10 mouse cellular contexts compared by ENCODE assay signal in genomic region chr6:122784866-122785265, GRCm38 (mm10). TPM values are rescaled to one million over a fixed set of nuclear protein-coding genes. Genes with fewer than 3 reads are reported as not detected.
DNase-seq lines count a peak whose midpoint lies in the region; TF ChIP-seq lines count a peak whose summit lies in the region.
"Had no signal": no experiment of that assay in that cellular context is flagged by ENCODE, and none has a peak within 500 bp of the region (broad histone marks: within the 10 kb centered on the region; RNA-seq: fewer than 3 reads in every experiment).

No protein-coding gene starts in this region.

- H3K27me3 ChIP-seq in E14TG2a.4 (ENCODE audit: insufficient read depth, low read length) = no peaks in the 10 kb centered on the region

- H3K4me1 ChIP-seq in E14TG2a.4 (replicated peaks; ENCODE audit: low read depth, low read length) = peaks cover 85% of the 10 kb centered on the region
- no peaks in the 10 kb centered on the region for H3K4me1 ChIP-seq in embryonic fibroblast, embryonic 13.5 days (ENCODE audit: control insufficient read depth, insufficient read depth, low read length)

- no peak for TF ChIP-seq POLR2A in embryonic fibroblast, embryonic 13.5 days (IDR thresholded peaks at IDR 0.05; ENCODE audit: low read depth, low read length)

- no peaks in the 10 kb centered on the region for H3K36me3 ChIP-seq in E14TG2a.4 (ENCODE audit: insufficient read depth, low read length)
- H3K36me3 ChIP-seq: heart, embryonic 10.5 days had no signal

- no peak overlapping the region for H3K27ac ChIP-seq in embryonic fibroblast, embryonic 13.5 days (ENCODE audit: insufficient read depth, low read length)
- H3K27ac ChIP-seq: heart, embryonic 10.5 days had no signal

- peak; percentile 54 to 58 for DNase-seq in cerebellum, adult 18-20 months
- no peak for DNase-seq in cerebellum, adult 8-10 months
- DNase-seq in left cerebral cortex, postnatal 4 days = peak; percentile 25
- no peak for DNase-seq in left cerebral cortex, adult 18-20 months (ENCODE audit: low spot score in 2 of 2)
- DNase-seq in Muller cell, postnatal 12 days (ENCODE audit: inconsistent ontology term) = no peak
- no peak for DNase-seq in ovary, adult 18-20 months (ENCODE audit: low spot score)
- DNase-seq: kidney, adult 8-10 months had no signal

- no peak overlapping the region for H3K4me3 ChIP-seq in E14TG2a.4 (replicated peaks; ENCODE audit: low read length)
- no peak overlapping the region for H3K4me3 ChIP-seq in embryonic fibroblast, embryonic 13.5 days (ENCODE audit: insufficient read depth, low read length)
- H3K4me3 ChIP-seq: heart, embryonic 10.5 days had no signal

- peak; percentile 73 for TF ChIP-seq CTCF in E14TG2a.4 (conservative IDR thresholded peaks at IDR 0.05; ENCODE audit: low read length)
- TF ChIP-seq CTCF in embryonic fibroblast, embryonic 13.5 days (IDR thresholded peaks at IDR 0.05; ENCODE audit: borderline replicate concordance, insufficient read depth, low read length) = peak; percentile 62; the same call in 1 of the 2 replicates

- intact Hi-C loops in left cerebral cortex, postnatal 4 days (cut with DNase I) = loop anchor here (10.0 kb wide), 1 partner anchor 120 kb away; no protein-coding TSS in a partner anchor

- no peaks in the 10 kb centered on the region for H3K9me3 ChIP-seq in E14TG2a.4 (ENCODE audit: low read length)
- H3K9me3 ChIP-seq: heart, embryonic 10.5 days had no signal

RNA-seq across cellular contexts. Expression of gene Slc2a3, which starts 16.6 kb away (rescaled TPM):
- total RNA-seq in left cerebral cortex, postnatal 4 days (2021) = 10 to 100 TPM; 62.9 to 73.9 TPM
- 100 to 1,000 TPM; 120 to 139 TPM for total RNA-seq in left cerebral cortex, adult 18-20 months (2021)
- 4.9 and 6.1 TPM in 2 replicates for polyA plus RNA-seq in embryonic fibroblast, embryonic 13.5 days (2011; ENCODE audit: insufficient read length, low read depth, missing spikeins)

RNA-seq across cellular contexts. Expression of gene Foxj2, which starts 34.8 kb away (rescaled TPM):
- total RNA-seq in left cerebral cortex, postnatal 4 days (2021) = 10 to 100 TPM; 29.4 to 32.7 TPM
- total RNA-seq in left cerebral cortex, adult 18-20 months (2021) = 10 to 100 TPM; 26.7 to 29.4 TPM
- polyA plus RNA-seq in embryonic fibroblast, embryonic 13.5 days (2011; ENCODE audit: insufficient read length, low read depth, missing spikeins) = 19.8 and 23.7 TPM in 2 replicates

Comparison
In these comparisons a context has a peak if more than half of its experiments do, and no peak if none do; other contexts are left out.
1. DNase-seq: peak in cerebellum, adult 18-20 months (2 of 2) and left cerebral cortex, postnatal 4 days (single experiment); none in cerebellum, adult 8-10 months (single experiment), left cerebral cortex, adult 18-20 months (0 of 2), Muller cell, postnatal 12 days (single experiment) and ovary, adult 18-20 months (single experiment).